Mouse (Mus musculus): ENCODE results near the gene Dnali1. TPM values are rescaled to one million over a fixed set of nuclear protein-coding genes. Genes with fewer than 3 reads are reported as not detected.

Gene Dnali1
- total and polyA plus RNA-seq, 2 experiments from 2014 or later, result not detected

GRCm38 (mm10) chr4:125084403-125085345 is 19.2 kb upstream of the Dnali1 start, which contains the start of gene Meaf6:
Gene Meaf6 (plus strand): TSS chr4:125085134.
- ATAC-seq (ENCODE audit: insufficient read depth, low read depth), result peak; percentile 92
- WGBS, result 2% methylated on average over 60 of the region's 63 CpGs

GRCm38 (mm10) chr4:125078698-125079097 is 13.2 kb upstream of the Dnali1 start:
- Histone ChIP-seq H3K27ac (ENCODE audit: low read depth) (no peak overlapping the region), H3K4me3 (ENCODE audit: low read depth, low read length) (no peak overlapping the region), H3K4me1 (ENCODE audit: control insufficient read depth, insufficient read depth) (no peaks in the 10 kb centered on the region), H3K27me3 (ENCODE audit: control insufficient read depth, insufficient read depth, low read length) (no peaks in the 10 kb centered on the region), H3K9me3 (replicated peaks; ENCODE audit: control insufficient read depth, low read length) (no peaks in the 10 kb centered on the region), H3K4me2 (ENCODE audit: low read depth, low read length) (no peak overlapping the region), H3K36me3 (replicated peaks; ENCODE audit: control insufficient read depth, insufficient read depth, low read length) (peaks cover 23% of the 10 kb centered on the region), H3K9ac (replicated peaks; ENCODE audit: low read depth, low read length) (no peak overlapping the region)
- TF ChIP-seq EP300 (IDR thresholded peaks at IDR 0.05; ENCODE audit: low read depth), result no peak
- TF ChIP-seq CTCF (IDR thresholded peaks at IDR 0.05; ENCODE audit: low read depth), result no peak
- DNase-seq (ENCODE audit: low spot score) (no peak), ATAC-seq (ENCODE audit: insufficient read depth, low read depth) (no peak)
- WGBS, result 93% methylated on average over 2 of the region's 2 CpGs

More at GRCm38 (mm10) chr4:125084403-125085345, 19.2 kb upstream of the Dnali1 start, which contains the start of gene Meaf6:
- Histone ChIP-seq H3K27me3 (ENCODE audit: control insufficient read depth, insufficient read depth, low read length) (no peaks in the 10 kb centered on the region), H3K36me3 (replicated peaks; ENCODE audit: control insufficient read depth, insufficient read depth, low read length) (peaks cover 16% of the 10 kb centered on the region), H3K9me3 (replicated peaks; ENCODE audit: control insufficient read depth, low read length) (no peaks in the 10 kb centered on the region), H3K9ac (replicated peaks; ENCODE audit: low read depth, low read length) (peak within 1 kb of the TSS; percentile 72), H3K4me3 (ENCODE audit: low read depth, low read length) (peak within 1 kb of the TSS; percentile 80), H3K4me2 (ENCODE audit: low read depth, low read length) (peak within 1 kb of the TSS; percentile 95), H3K27ac (ENCODE audit: low read depth) (peak within 1 kb of the TSS; percentile 97), H3K4me1 (ENCODE audit: control insufficient read depth, insufficient read depth) (peaks cover 12% of the 10 kb centered on the region)
- peak; percentile 80 for DNase-seq (ENCODE audit: low spot score)
- TF ChIP-seq CTCF (IDR thresholded peaks at IDR 0.05; ENCODE audit: low read depth) (peak; percentile 61), EP300 (IDR thresholded peaks at IDR 0.05; ENCODE audit: low read depth) (no peak)

GRCm38 (mm10) chr4:125077700-125078099 is 12.2 kb upstream of the Dnali1 start:
- Histone ChIP-seq H3K4me3 (ENCODE audit: low read depth, low read length) (no peak overlapping the region), H3K9me3 (replicated peaks; ENCODE audit: control insufficient read depth, low read length) (no peaks in the 10 kb centered on the region), H3K4me2 (ENCODE audit: low read depth, low read length) (no peak overlapping the region), H3K9ac (replicated peaks; ENCODE audit: low read depth, low read length) (no peak overlapping the region), H3K27ac (ENCODE audit: low read depth) (no peak overlapping the region), H3K36me3 (replicated peaks; ENCODE audit: control insufficient read depth, insufficient read depth, low read length) (peaks cover 33% of the 10 kb centered on the region), H3K27me3 (ENCODE audit: control insufficient read depth, insufficient read depth, low read length) (no peaks in the 10 kb centered on the region), H3K4me1 (ENCODE audit: control insufficient read depth, insufficient read depth) (no peaks in the 10 kb centered on the region)
- TF ChIP-seq EP300 (IDR thresholded peaks at IDR 0.05; ENCODE audit: low read depth) (no peak), CTCF (IDR thresholded peaks at IDR 0.05; ENCODE audit: low read depth) (no peak)
- DNase-seq (ENCODE audit: low spot score) (no peak), ATAC-seq (ENCODE audit: insufficient read depth, low read depth) (no peak)
- WGBS, result 82% methylated on average over 2 of the region's 2 CpGs

- Histone ChIP-seq H3K27ac (ENCODE audit: low read depth) (peak within 1 kb of the TSS; percentile 70), H3K36me3 (replicated peaks; ENCODE audit: control insufficient read depth, insufficient read depth, low read length) (peaks cover 35% of the 10 kb centered on the region), H3K4me1 (ENCODE audit: control insufficient read depth, insufficient read depth) (peaks cover 9% of the 10 kb centered on the region), H3K4me3 (ENCODE audit: low read depth, low read length) (peak within 1 kb of the TSS; percentile 88), H3K27me3 (ENCODE audit: control insufficient read depth, insufficient read depth, low read length) (no peaks in the 10 kb centered on the region), H3K9ac (replicated peaks; ENCODE audit: low read depth, low read length) (peak within 1 kb of the TSS; percentile 88), H3K4me2 (ENCODE audit: low read depth, low read length) (peak within 1 kb of the TSS; percentile 93), H3K9me3 (replicated peaks; ENCODE audit: control insufficient read depth, low read length) (no peaks in the 10 kb centered on the region)
- DNase-seq (ENCODE audit: low spot score), result peak; percentile 85
- peak; percentile 55; the same call in 1 of the 2 replicates for TF ChIP-seq EP300 (IDR thresholded peaks at IDR 0.05; ENCODE audit: low read depth)
- TF ChIP-seq CTCF (IDR thresholded peaks at IDR 0.05; ENCODE audit: low read depth), result no peak
- under 1% methylated on average over 77 of the region's 78 CpGs for whole genome bisulfite sequencing
- peak; percentile 94 for ATAC-seq (ENCODE audit: insufficient read depth, low read depth)
These were observed 1.2 kb upstream of the Dnali1 start, which contains the start of gene Snip1 for GRCm38 (mm10) chr4:125066490-125067370. Gene Snip1 (plus strand): TSS chr4:125066672.

- Histone ChIP-seq H3K27me3 (ENCODE audit: control insufficient read depth, insufficient read depth, low read length) (no peaks in the 10 kb centered on the region), H3K4me1 (ENCODE audit: control insufficient read depth, insufficient read depth) (peaks cover 10% of the 10 kb centered on the region), H3K9me3 (replicated peaks; ENCODE audit: control insufficient read depth, low read length) (no peaks in the 10 kb centered on the region), H3K9ac (replicated peaks; ENCODE audit: low read depth, low read length) (no peak overlapping the region), H3K4me2 (ENCODE audit: low read depth, low read length) (no peak overlapping the region), H3K27ac (ENCODE audit: low read depth) (no peak overlapping the region), H3K36me3 (replicated peaks; ENCODE audit: control insufficient read depth, insufficient read depth, low read length) (peaks cover 7% of the 10 kb centered on the region; the same call in 1 of the 2 replicates), H3K4me3 (ENCODE audit: low read depth, low read length) (no peak overlapping the region)
- ATAC-seq (ENCODE audit: insufficient read depth, low read depth) (no peak), DNase-seq (ENCODE audit: low spot score) (no peak)
- TF ChIP-seq CTCF (IDR thresholded peaks at IDR 0.05; ENCODE audit: low read depth) (no peak), EP300 (IDR thresholded peaks at IDR 0.05; ENCODE audit: low read depth) (no peak)
- WGBS, result 60% methylated on average over 8 of the region's 8 CpGs
These were observed 1.7 kb downstream of the Dnali1 start for GRCm38 (mm10) chr4:125063829-125064228.
